Mouse (Mus musculus): ENCODE data around the gene Hif1an.

DNA sequence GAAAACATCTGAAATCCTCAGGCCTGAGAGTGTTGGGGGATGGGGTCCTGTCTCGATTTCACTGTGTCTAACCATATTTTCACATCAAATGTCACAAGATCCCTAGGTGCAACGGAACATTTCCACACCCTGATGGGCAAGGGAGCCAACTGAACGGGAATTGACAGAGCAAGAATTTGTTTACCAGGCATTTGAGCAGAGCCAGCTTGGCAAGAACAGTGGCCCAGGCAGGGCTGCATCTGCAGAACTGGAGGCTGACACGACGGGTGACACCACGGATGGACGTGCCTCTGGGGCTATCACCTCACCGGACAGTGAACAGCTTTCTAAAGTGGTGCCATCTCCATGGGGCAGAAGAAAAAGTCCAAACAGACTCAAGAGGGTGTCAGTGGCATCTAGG lies 25.2 kb upstream of the Hif1an start:
- no peak for TF ChIP-seq POLR2A (IDR thresholded peaks at IDR 0.05; ENCODE audit: extremely low read depth, insufficient read depth, low read length)
- TF ChIP-seq CTCF (IDR thresholded peaks at IDR 0.05; ENCODE audit: low read depth, low read length) = no peak
